Mouse (Mus musculus): ENCODE measurements around the gene Hnrnpk.
A peak's percentile ranks its signal among the peaks of the same experiment; 100 is the strongest.
"Not testable (repeated sequence)": the region's sequence is repeated elsewhere in the genome, so short reads cannot be mapped to it uniquely, and the experiment has no call there.

Hnrnpk gene

DNA sequence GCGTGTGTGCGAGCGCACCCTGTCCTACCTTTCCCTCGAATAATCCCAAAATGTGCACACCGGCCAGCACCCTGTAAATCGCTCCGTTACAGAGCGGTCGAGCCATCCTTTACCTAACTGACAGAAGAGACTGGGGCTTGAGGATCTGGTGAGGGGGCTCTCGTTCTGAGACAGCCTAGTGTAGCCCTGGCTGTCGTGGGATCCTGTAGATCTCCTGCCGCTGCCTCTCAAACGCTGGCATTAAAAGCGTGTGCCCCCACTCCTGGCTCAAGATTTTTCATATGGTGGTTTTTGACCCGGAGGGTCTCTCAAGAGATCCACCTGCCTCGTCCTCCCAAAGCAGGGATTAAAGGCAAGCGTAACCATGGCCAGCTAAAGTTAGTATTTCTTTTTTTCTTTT lies at the start of gene Hnrnpk:
Hnrnpk (minus strand) TSS at position 101 of the 400 bp plus-strand sequence.
- DNase-seq (ENCODE audit: low read depth, low spot score) = not testable (repeated sequence)

DNA sequence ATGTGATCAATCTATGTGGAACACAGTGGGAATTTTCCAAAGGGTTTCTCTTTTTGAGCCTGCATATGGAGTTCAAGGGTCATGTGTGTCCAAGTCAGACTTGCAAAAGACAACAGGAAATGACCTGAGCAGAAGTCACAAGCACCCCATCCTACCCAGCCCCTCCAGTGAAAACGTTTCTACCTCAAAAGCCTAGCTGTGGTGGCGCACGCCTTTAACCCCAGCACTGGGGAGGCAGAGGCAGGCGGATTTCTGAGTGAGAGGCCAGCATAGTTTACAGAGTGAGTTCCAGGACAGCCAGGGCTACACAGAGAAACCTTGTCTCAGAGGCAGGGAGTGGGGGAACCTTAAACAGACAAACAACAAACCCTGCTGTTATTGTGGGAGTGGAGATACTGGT lies 49.1 kb upstream of the Hnrnpk start:
- DNase-seq (ENCODE audit: low read depth, low spot score) = no peak

DNA sequence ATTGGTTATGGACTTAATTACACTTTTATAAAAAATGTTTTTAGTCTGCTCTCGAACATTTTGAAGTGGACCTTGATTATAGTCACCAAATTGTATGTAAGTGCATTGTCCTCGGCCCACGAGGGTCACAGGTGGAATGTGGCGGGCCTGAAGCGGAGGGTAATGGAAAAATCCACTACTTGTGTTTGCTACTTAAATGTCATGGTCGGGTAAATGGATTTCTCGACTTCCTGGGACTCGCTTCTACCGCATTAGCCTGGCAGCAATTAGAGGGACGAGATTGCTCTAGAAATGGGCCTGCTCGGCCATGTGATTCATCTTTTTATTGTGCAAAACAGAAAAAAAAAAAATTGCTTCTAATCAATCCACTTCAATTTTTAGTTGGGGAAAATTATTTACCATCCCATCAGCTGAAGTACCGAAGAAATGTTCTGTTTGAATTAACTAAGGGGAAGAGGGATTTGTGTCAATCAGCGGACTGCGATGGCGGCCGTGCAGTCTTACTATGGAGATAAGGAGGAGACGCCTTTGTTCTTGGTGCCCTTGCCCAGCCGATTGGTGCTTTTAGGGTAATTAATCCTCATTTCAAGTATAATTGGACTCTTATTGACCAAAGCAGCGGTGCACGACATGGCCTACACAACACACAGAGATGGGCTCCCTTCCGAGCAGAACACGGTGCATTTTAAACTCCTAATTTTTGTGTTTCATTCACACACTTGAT lies 47.5 kb upstream of the Hnrnpk start:
- DNase-seq (ENCODE audit: low read depth, low spot score) = no peak

GRCm38 (mm10) chr13:58446541-58446940 lies 43.4 kb upstream of the Hnrnpk start:
- DNase-seq (ENCODE audit: low read depth, low spot score) = no peak

DNA sequence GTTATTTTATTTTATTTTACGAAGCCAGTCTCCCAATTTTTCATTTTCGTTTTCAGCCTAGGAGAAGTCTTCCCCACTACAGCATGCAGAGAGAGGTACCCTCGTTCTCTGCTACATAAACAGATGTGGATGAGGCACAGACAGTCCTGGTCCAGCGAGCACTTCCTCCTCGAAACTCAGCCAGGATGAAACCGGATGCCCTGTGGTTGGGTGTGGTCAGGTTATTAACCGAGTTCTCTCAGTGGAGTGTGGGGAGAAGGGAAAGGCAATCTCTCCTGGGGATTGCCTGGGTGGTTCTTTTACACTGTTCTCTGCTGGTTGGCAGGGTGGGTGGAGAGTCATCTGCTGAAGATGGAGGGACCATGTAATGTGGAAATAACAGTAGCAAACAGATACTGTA lies 40.6 kb upstream of the Hnrnpk start:
- no peak for DNase-seq (ENCODE audit: low read depth, low spot score)

- DNase-seq (ENCODE audit: low read depth, low spot score) = no peak
Observed at GRCm38 (mm10) chr13:58443326-58443725, 40.2 kb upstream of the Hnrnpk start.

DNA sequence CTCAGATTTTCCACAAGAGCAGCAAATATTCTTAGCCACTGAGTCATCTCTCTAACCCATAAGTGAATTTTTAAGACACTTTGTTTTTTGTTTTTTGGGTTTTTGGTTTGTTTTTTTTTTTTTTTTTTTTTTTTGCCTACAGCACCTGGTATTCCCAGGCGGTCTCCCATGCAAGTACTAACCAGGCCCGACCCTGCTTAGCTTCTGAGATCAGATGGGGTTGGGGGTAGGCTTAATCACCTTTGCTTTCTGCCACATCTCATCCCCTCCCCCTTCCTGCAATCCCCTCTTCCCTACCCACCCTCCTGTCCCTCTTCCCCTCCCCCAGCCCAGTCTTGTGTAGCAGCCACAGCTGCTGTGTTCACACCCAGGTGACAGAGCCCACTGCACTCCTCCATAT lies 36.6 kb upstream of the Hnrnpk start:
- peak; percentile 18 for DNase-seq (ENCODE audit: low read depth, low spot score)

DNA sequence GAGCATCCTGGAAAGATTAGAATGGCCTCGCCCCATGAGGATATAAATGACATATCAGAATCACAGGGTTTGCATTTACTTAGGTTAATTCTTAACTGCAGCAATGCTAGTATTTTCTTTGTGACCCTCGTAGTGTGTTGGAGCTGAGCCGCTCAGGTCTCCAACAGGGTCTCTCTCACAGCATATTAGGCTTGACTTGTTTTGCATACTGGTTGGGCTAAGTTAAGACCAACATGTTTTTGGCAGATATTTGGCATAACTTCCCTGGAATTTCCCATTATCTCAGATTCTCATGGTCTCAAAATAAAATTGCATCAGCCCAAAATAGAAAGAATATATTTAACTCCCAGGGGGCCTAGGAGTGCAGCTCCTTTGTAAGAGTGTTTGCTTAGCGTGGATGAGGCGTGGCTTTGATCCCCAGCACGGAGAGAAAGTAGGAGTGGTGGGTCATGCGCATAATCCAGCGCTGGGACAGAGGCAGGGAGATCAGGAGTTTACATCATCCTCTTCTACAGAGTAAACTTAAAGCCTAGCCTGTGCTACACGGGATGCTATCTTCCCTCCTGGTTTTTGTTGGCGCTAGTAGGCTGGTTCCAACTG lies 20.0 kb upstream of the Hnrnpk start:
- peak; percentile 34 for DNase-seq (ENCODE audit: low read depth, low spot score)

- no peak for DNase-seq (ENCODE audit: low read depth, low spot score)
Observed at GRCm38 (mm10) chr13:58422242-58422641, 19.1 kb upstream of the Hnrnpk start.

- DNase-seq (ENCODE audit: low read depth, low spot score) = no peak
Observed at GRCm38 (mm10) chr13:58421026-58421425, 17.9 kb upstream of the Hnrnpk start.

DNA sequence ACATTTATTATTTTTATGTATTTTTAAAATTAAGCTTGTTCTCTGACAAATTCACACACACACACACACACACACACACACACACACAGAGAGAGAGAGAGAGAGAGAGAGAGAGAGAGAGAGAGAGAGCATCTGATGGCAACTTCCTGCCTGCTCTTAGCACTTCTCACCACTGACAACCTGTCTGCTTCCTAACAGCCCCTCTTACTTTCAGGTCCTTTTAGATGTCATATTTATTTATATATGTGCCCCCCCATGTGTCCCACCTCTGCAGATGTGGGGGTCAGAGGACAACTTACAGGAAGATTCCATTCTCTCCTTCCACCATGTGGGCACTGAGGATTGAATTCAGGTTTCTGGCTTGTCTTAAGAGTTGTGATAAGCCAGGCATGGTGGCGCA lies 16.1 kb upstream of the Hnrnpk start:
- no peak for DNase-seq (ENCODE audit: low read depth, low spot score)

DNA sequence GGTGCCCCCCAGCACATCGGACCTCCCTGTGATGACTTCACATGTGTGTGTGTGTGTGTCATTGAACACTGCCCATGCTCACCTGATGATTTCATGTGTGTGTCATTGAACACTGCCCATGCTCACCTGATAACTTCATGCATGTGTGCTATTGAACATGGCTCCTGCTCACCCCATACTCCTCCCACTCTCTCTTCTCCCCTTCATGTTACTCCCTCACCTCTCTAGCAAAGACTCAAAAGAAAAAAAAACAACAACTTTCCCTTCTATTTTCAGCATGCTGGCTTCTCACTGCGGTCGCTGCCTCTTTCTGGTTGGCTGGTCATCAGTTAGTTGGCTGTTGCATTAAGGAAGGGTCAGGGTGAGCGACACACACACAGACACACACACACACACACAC lies 15.5 kb upstream of the Hnrnpk start:
- DNase-seq (ENCODE audit: low read depth, low spot score) = no peak

GRCm38 (mm10) chr13:58415838-58416237 lies 12.7 kb upstream of the Hnrnpk start:
- DNase-seq (ENCODE audit: low read depth, low spot score) = no peak

DNA sequence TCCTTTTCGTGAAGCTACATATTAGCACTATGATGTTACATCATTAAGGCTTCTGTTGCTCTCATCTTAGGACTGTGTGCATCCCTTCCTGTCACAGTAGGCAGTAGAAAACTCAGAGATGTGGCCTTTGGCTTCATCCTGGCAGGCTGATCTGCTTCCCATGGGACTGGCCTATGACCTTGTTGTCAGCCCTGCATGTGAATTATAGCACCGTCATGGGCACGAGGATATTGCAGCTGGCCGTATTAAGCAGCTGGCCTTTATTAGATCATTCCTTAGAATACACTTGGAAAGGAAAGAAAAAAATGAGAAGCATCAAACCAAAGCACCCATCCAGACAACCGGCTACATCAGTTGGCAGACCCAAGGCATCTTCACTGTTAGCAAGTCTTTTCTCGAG lies 12.2 kb upstream of the Hnrnpk start:
- no peak for DNase-seq (ENCODE audit: low read depth, low spot score)

DNA sequence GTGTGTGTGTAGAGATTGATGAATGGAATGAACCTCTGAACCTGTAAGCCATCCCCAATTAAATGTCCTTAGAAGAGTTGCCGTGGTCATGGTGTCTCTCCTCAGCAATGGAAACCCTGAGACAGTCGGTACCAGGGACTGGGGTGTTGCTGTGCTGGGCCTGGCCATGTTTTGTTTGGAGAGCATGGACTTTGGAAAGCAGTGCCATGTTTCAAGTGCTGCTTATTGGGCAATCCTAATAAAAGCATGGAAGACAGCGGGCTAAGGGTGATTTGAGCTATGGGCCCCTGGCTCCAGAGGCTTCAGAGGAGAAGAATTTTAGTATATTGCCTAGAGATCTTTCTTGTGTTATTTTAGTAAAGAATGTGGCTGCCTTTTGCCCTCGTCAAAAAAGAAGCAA lies 7.9 kb upstream of the Hnrnpk start:
- no peak for DNase-seq (ENCODE audit: low read depth, low spot score)

GRCm38 (mm10) chr13:58402744-58403110 lies 416 bp downstream of the Hnrnpk start:
- no peak for DNase-seq (ENCODE audit: low read depth, low spot score)

DNA sequence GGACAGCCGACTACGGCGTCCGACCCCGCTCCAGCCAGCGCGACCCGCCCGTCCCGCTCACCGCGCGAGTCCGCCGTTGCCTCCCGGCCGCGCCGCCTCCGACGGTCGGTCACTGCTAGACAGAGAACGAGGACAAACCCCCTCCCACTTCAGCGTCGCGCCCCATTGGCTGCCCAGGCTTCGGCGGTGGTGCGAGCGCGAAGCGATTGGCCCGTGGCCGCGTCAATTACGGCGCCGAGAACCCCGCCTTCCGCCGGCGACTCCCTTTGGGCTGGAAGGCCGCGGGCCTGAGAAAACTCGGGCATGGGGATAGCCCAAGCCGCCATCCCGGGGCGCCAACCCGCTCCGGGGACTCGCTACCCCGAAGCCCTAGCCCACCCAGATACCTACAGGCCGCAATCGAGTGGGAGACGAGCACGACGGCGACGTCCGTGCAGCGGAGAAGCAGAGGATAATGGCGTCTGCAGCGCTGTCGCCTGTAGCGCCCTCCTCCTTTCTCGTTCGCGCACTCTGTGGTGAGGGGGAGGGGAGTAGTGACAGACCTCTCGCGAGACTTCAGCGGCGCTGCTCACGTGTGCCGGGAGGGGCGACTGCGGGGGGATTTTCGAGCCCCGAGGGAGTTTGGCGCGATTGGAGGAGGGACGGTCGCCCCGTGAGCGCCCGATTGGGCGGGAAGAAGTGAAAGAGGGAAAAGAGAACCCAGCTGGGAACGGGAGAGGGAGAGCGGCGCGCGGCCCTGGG lies 970 bp downstream of the Hnrnpk start, which contains the start of gene Rmi1:
Rmi1 (plus strand) TSS at position 246 of the 741 bp plus-strand sequence.
- peak; percentile 98 for DNase-seq (ENCODE audit: low read depth, low spot score)

DNA sequence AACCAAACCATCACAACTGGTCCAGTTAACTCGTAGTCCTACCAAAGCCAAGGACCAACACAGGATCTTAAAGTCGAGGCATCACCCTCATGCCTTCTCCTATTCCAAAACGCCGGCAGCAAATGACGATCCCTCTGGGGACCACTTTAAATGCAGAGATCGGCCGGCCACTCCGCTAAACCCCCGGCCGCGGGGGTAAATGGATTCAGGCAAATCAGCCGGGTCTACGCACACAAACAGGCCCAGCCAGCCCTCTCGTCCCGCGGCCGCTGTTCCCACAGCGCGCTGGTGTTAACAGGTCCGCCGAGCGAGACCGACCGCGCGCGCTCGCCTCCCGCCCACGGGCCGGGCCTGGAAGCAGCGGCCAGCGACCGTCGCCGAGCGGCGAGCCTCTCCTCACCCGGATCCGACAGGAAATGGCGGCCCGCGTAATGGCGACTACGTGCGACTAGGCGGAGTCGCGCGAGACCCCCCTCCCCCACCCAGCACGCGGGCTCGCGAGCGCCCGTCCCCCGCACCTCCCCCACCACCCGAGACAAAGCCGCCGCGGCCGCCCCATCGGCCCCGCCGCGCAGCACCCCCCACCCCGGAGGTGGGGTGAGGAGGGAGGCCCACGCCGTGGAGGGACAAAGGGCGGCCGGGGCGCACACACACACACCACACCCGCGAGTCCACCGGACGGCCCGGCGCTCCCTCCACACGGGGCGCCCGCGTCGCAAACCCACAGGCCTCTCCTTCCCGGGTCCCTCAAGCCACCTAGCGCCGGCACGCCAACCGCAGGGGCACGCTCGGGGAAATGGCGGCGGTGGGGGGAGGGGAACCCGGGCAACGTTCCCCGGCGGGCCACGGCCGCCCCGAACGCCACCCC lies 1.8 kb downstream of the Hnrnpk start:
- peak; percentile 80 for DNase-seq (ENCODE audit: low read depth, low spot score)

- DNase-seq (ENCODE audit: low read depth, low spot score) = no peak
Observed at GRCm38 (mm10) chr13:58400576-58400975, 2.6 kb downstream of the Hnrnpk start.

DNA sequence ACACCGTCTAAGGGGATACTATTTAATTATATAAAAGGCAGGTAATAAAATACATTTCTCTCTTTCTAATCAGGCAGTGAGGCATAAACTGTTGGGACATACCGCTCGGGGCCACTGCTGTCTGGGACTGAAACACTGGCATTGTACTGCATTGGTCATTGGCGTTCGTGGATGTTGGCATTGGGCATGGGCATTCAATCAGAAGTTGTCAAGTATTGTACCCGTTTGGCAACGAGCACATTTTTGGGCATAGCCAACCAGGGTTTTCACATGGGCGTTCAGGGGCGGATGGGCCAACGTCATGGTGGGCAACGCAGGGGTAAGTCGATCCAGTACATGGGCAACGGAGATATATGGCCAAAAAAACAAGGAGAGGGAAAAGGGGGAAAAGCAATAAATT lies 5.5 kb downstream of the Hnrnpk start:
- no peak for DNase-seq (ENCODE audit: low read depth, low spot score)

DNA sequence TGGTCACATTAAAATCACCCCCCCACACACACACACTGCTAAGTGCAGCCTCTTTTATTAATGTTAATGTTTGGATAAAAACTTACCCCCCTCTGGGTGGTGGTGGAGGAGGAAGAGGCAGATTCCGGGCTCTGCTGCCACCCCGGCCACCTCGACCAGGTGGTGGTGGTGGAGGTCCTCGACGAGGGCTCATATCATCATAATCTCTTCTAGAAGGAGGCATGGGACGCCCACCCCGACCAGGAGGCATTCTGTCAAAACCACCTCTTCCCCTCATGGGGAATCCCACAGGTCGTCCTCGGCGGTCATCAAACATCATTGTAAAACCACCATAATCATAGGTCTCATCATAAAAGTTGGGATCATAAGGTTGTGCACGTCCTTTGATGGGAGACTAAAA lies 8.8 kb downstream of the Hnrnpk start:
- not testable (repeated sequence) for DNase-seq (ENCODE audit: low read depth, low spot score)
